Mouse (Mus musculus): Measurements from ENCODE around the gene 1700020A23Rik.

1700020A23Rik gene

GRCm38 (mm10) chr2:130451086-130451726, 46.1 kb downstream of the 1700020A23Rik start:
- DNase-seq: no peak

GRCm38 (mm10) chr2:130451727-130452090, 46.6 kb downstream of the 1700020A23Rik start:
- no peak for DNase-seq

- no peak for DNase-seq
These were observed 47.2 kb downstream of the 1700020A23Rik start for GRCm38 (mm10) chr2:130452266-130452665.

- no peak for DNase-seq
These were observed 48.4 kb downstream of the 1700020A23Rik start for GRCm38 (mm10) chr2:130453421-130453820.

- DNase-seq: peak; percentile 28
These were observed 49.8 kb downstream of the 1700020A23Rik start for GRCm38 (mm10) chr2:130454748-130455370.
